Mouse (Mus musculus) embryonic facial prominence, embryonic 12.5 days (tissue): ENCODE measurements around the gene Tekt1. TPM values are rescaled to one million over a fixed set of nuclear protein-coding genes. Genes with fewer than 3 reads are reported as not detected.
A peak's percentile ranks its signal among the peaks of the same experiment; 100 is the strongest.

Source experiments
- ATAC-seq: fragments of 200-750 bp; cut with Nextera tagmentation; 2 replicates; pipeline ENCODE4 v1.8.0; 2017; ENCODE audit not compliant: insufficient number of reproducible peaks, insufficient read depth, low FRiP score, low TSS enrichment
- H3K27ac ChIP-seq: fragments of 300-500 bp; sonication (generic); 2 replicates; pipeline ENCODE4 v1.5.1; 2016; ENCODE audit warnings: mild to moderate bottlenecking
- H3K27me3 ChIP-seq: fragments of 300-500 bp; sonication (generic); 2 replicates; pipeline ENCODE4 v1.6.1; 2016; ENCODE audit warnings: mild to moderate bottlenecking, moderate library complexity
- H3K36me3 ChIP-seq: fragments of 300-500 bp; sonication (generic); 2 replicates; pipeline ENCODE4 v1.6.1; 2016; ENCODE audit warnings: mild to moderate bottlenecking
- H3K4me1 ChIP-seq: fragments of 300-500 bp; sonication (generic); 2 replicates; pipeline ENCODE4 v1.6.1; 2016
- H3K4me2 ChIP-seq: fragments of 300-500 bp; sonication (generic); replicated peaks from 2 replicates; pipeline ENCODE4 v1.6.1; 2016; ENCODE audit warnings: mild to moderate bottlenecking, moderate library complexity
- H3K4me3 ChIP-seq: fragments of 300-500 bp; sonication (generic); 2 replicates; pipeline ENCODE4 v1.5.1; 2016; ENCODE audit warnings: mild to moderate bottlenecking
- H3K9ac ChIP-seq: fragments of 300-500 bp; sonication (generic); 2 replicates; pipeline ENCODE4 v1.6.1; 2016; ENCODE audit warnings: mild to moderate bottlenecking, moderate library complexity
- H3K9me3 ChIP-seq: fragments of 300-500 bp; sonication (generic); 2 replicates; pipeline ENCODE4 v1.6.1; 2016; ENCODE audit warnings: mild to moderate bottlenecking, moderate library complexity
- WGBS: fragments of 180-500 bp; shearing (Covaris S2); methylation state at CpG from one replicate; pipeline ENCODE4 v1.1.7; 2016; 5-methylcytosine and 5-hydroxymethylcytosine counted together
- polyA plus RNA-seq: library from polyadenylated mRNA; unstranded; fragments of >200 nt; fragmentation: Nextera tagmentation; extraction: Ambion mirVana; gene quantifications from 2 replicates; pipeline ENCODE4 v1.2.1, GENCODE M21; 2016

Gene Tekt1
- polyA plus RNA-seq, 1 experiment from 2014 or later: 6.4 TPM

DNA sequence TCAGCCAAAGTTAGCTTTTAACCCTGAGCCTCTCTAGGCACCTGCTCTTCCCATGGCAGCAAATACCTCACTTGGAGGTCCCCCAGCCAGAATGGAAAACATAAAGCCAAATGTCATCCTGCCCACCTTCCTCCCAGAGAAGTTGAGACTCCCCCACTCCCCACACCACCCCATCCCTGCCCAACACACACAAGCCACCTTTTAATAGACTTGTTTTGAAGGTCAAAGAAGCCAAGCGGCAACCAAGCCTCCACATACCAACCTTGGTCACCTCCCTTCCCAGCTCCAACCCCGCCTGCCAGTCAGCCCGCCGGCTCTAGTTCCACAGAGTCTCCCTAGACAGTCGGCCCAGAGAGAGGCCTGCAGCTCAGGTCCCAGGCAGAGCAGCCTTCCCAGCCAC lies 39.8 kb upstream of the Tekt1 start:
- H3K4me1 ChIP-seq: peaks cover 20% of the 10 kb centered on the region; the same call in 1 of the 2 replicates
- no peaks in the 10 kb centered on the region for H3K9me3 ChIP-seq
- H3K36me3 ChIP-seq: no peaks in the 10 kb centered on the region
- WGBS: 69% methylated on average over 5 of the region's 5 CpGs
- 0 out of 2 replicates have a peak overlapping the region, but pooled peaks have one; percentile 30 for H3K27ac ChIP-seq
- H3K9ac ChIP-seq: no peak overlapping the region
- no peak for ATAC-seq
- no peak overlapping the region for H3K4me2 ChIP-seq
- H3K27me3 ChIP-seq: no peaks in the 10 kb centered on the region
- no peak overlapping the region for H3K4me3 ChIP-seq

- Histone ChIP-seq H3K27ac (0 out of 2 replicates have a peak overlapping the region, but pooled peaks have one; percentile 30), H3K4me3 (no peak overlapping the region), H3K9me3 (no peaks in the 10 kb centered on the region), H3K4me1 (peaks cover 30% of the 10 kb centered on the region; the same call in 1 of the 2 replicates), H3K9ac (no peak overlapping the region), H3K4me2 (no peak overlapping the region), H3K36me3 (no peaks in the 10 kb centered on the region), H3K27me3 (no peaks in the 10 kb centered on the region)
- no peak for ATAC-seq
- WGBS: 73% methylated on average over 12 of the region's 12 CpGs
These were observed 38.8 kb upstream of the Tekt1 start for GRCm38 (mm10) chr11:72401068-72401467.

- Histone ChIP-seq H3K9ac (no peak overlapping the region), H3K4me2 (no peak overlapping the region), H3K4me3 (no peak overlapping the region), H3K27ac (no peak overlapping the region), H3K9me3 (no peaks in the 10 kb centered on the region), H3K27me3 (no peaks in the 10 kb centered on the region), H3K36me3 (no peaks in the 10 kb centered on the region), H3K4me1 (peaks cover 40% of the 10 kb centered on the region; the same call in 1 of the 2 replicates)
- no peak for ATAC-seq
- WGBS: 73% methylated on average over 8 of the region's 8 CpGs
These were observed 35.7 kb upstream of the Tekt1 start for GRCm38 (mm10) chr11:72397811-72398525.

DNA sequence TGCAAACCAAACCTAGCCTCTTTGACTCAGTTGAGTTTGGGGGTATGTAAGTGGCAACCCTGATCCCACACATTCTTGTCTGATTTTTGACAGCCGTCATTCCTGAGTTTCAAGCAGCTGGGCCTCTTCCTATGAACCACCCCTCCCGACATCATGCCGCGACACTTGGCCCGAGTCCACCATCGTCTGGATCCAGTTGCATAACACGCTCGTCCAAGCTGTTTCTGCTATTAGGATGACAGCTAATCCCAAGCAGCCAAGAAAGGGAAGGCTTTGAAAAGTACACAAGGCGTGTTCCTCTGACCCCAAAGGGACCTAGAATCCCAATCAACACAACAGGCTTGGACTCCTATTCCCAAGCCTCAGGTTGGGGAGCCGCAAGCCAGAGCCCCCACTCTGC lies 34.8 kb upstream of the Tekt1 start:
- no peak for ATAC-seq
- H3K4me1 ChIP-seq: peaks cover 36% of the 10 kb centered on the region; the same call in 1 of the 2 replicates
- H3K4me3 ChIP-seq: no peak overlapping the region
- H3K9me3 ChIP-seq: no peaks in the 10 kb centered on the region
- no peak overlapping the region for H3K9ac ChIP-seq
- no peak overlapping the region for H3K4me2 ChIP-seq
- 73% methylated on average over 10 of the region's 10 CpGs for WGBS
- no peaks in the 10 kb centered on the region for H3K36me3 ChIP-seq
- H3K27me3 ChIP-seq: no peaks in the 10 kb centered on the region
- H3K27ac ChIP-seq: no peak overlapping the region

DNA sequence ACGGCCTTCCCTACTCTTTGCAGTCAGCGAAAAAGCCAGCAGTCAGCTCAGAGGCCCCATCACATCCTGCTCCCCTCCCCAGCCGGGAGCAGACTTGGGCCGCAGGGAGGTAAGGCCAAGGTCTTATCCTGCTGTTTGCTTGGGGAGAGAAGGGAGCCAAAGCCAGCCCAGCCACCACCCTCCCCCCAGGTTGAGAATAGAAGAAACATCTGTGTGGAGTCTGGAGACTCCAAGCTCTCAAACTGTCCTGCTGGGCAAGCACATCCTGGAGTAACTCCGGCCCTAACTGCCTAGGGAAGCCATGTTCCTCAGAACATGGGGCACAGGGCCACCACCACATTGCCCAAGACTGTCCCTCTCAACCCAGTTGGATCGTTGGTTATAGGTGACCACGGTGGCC lies 34.4 kb upstream of the Tekt1 start:
- no peak for ATAC-seq
- 72% methylated on average over 7 of the region's 7 CpGs for WGBS
- Histone ChIP-seq H3K27me3 (no peaks in the 10 kb centered on the region), H3K9me3 (no peaks in the 10 kb centered on the region), H3K9ac (no peak overlapping the region), H3K27ac (no peak overlapping the region), H3K4me1 (peaks cover 36% of the 10 kb centered on the region; the same call in 1 of the 2 replicates), H3K36me3 (no peaks in the 10 kb centered on the region), H3K4me2 (no peak overlapping the region), H3K4me3 (no peak overlapping the region)

- H3K9me3 ChIP-seq: no peaks in the 10 kb centered on the region
- peaks cover 29% of the 10 kb centered on the region; the same call in 1 of the 2 replicates for H3K4me1 ChIP-seq
- H3K27me3 ChIP-seq: no peaks in the 10 kb centered on the region
- no peak overlapping the region for H3K4me2 ChIP-seq
- H3K9ac ChIP-seq: no peak overlapping the region
- ATAC-seq: no peak
- WGBS: 49% methylated on average over 6 of the region's 6 CpGs
- H3K27ac ChIP-seq: peak overlapping the region; percentile 36; the same call in 1 of the 2 replicates
- H3K4me3 ChIP-seq: no peak overlapping the region
- no peaks in the 10 kb centered on the region for H3K36me3 ChIP-seq
These were observed 33.4 kb upstream of the Tekt1 start for GRCm38 (mm10) chr11:72395652-72396051.

DNA sequence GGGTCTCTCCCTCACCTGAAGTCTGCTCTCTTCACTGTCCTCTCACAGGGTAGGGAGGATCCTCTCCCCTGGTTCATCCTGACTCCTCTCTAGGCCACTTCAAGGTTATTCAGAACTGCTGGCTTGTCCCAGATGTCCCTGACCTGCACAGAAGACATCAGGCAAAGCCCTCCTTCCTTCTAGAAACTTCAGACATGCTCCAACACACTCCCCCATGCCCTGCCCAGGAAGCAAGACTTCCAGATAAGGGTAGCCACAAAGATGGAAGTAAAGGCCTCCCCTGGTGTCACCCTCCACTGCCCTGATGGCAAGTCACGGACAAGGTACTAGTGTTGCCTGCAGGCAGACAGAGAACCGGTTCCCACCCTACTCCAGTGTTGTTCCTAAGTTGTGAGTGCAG lies 32.5 kb upstream of the Tekt1 start:
- Histone ChIP-seq H3K4me3 (no peak overlapping the region), H3K4me1 (peaks cover 29% of the 10 kb centered on the region; the same call in 1 of the 2 replicates), H3K27me3 (no peaks in the 10 kb centered on the region), H3K9ac (no peak overlapping the region), H3K36me3 (no peaks in the 10 kb centered on the region), H3K4me2 (no peak overlapping the region), H3K9me3 (no peaks in the 10 kb centered on the region), H3K27ac (no peak overlapping the region)
- no peak for ATAC-seq
- WGBS: 69% methylated on average over 2 of the region's 2 CpGs

- no peaks in the 10 kb centered on the region for H3K27me3 ChIP-seq
- 36% methylated on average over 5 of the region's 5 CpGs for WGBS
- H3K27ac ChIP-seq: no peak overlapping the region
- H3K9me3 ChIP-seq: no peaks in the 10 kb centered on the region
- ATAC-seq: no peak
- no peaks in the 10 kb centered on the region for H3K36me3 ChIP-seq
- peaks cover 29% of the 10 kb centered on the region; the same call in 1 of the 2 replicates for H3K4me1 ChIP-seq
- no peak overlapping the region for H3K9ac ChIP-seq
- no peak overlapping the region for H3K4me3 ChIP-seq
- H3K4me2 ChIP-seq: no peak overlapping the region
These were observed 31.4 kb upstream of the Tekt1 start for GRCm38 (mm10) chr11:72393669-72394068.

GRCm38 (mm10) chr11:72393243-72393642 lies 31.0 kb upstream of the Tekt1 start:
- 85% methylated on average over 3 of the region's 3 CpGs for WGBS
- no peak overlapping the region for H3K4me3 ChIP-seq
- no peaks in the 10 kb centered on the region for H3K27me3 ChIP-seq
- H3K27ac ChIP-seq: no peak overlapping the region
- H3K9ac ChIP-seq: no peak overlapping the region
- H3K4me1 ChIP-seq: peaks cover 29% of the 10 kb centered on the region; the same call in 1 of the 2 replicates
- H3K9me3 ChIP-seq: no peaks in the 10 kb centered on the region
- no peaks in the 10 kb centered on the region for H3K36me3 ChIP-seq
- H3K4me2 ChIP-seq: no peak overlapping the region
- no peak for ATAC-seq

DNA sequence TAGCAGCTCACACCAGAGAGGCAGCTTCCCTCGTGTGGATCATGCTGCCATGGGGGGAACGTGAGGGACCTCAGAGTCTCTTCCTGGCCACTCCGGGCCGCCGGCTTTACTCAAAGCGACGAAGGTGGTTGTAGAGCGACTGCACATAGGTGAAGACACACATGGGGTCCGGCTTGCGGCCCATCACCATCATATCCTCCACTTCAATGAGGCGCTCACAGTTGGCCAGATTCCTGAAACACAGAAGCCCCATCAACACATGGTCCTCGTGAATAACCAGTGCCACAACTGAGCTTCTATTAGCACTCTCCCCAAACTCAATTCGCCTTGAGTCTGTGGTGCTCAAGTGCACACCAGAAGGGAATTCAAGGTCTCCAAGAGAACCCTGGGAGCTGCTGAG lies 28.9 kb upstream of the Tekt1 start:
- no peaks in the 10 kb centered on the region for H3K9me3 ChIP-seq
- H3K4me1 ChIP-seq: peaks cover 12% of the 10 kb centered on the region; the same call in 1 of the 2 replicates
- no peaks in the 10 kb centered on the region for H3K36me3 ChIP-seq
- no peaks in the 10 kb centered on the region for H3K27me3 ChIP-seq
- 90% methylated on average over 13 of the region's 13 CpGs for whole genome bisulfite sequencing
- ATAC-seq: no peak
- H3K27ac ChIP-seq: no peak overlapping the region
- no peak overlapping the region for H3K9ac ChIP-seq
- no peak overlapping the region for H3K4me3 ChIP-seq
- no peak overlapping the region for H3K4me2 ChIP-seq

DNA sequence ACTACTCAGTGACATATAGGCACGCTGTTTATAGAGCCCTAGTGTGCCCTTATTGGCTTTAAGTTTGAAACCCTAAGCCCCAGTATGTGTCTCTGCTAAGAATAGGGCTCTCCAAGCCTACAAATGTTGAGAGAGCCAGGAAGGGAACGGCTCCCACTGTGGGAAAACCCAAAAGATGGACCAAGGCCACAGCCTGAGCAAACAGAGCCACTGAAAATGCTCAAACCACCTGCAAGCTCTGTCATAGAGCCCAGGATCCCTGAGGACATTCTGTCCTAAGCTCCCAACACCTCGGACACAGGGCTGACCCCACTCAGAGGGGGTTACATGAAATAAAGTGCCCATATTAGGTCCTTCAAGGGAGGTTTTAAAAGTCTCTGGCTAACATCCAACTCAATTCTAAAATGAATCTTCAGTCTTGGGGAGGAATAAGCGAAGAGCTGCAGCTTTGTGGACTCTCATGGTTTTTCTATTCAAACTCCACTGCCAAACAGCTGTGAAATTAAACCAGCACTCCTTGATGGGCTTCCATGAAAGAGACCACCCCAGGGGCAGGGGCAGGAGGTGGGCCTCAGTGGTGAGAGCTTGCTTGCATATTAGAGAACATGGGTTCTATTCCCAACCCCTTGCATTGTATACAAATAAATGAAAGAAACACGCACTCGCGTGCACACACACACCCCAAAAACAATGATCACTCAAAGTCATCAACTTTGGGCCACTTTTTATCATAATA lies 27.3 kb upstream of the Tekt1 start:
- no peak overlapping the region for H3K4me3 ChIP-seq
- H3K27me3 ChIP-seq: no peaks in the 10 kb centered on the region
- no peak overlapping the region for H3K4me2 ChIP-seq
- no peak for ATAC-seq
- peaks cover 5% of the 10 kb centered on the region; the same call in 1 of the 2 replicates for H3K4me1 ChIP-seq
- H3K9ac ChIP-seq: no peak overlapping the region
- no peak overlapping the region for H3K27ac ChIP-seq
- 86% methylated on average over 7 of the region's 7 CpGs for WGBS
- H3K9me3 ChIP-seq: no peaks in the 10 kb centered on the region
- no peaks in the 10 kb centered on the region for H3K36me3 ChIP-seq

DNA sequence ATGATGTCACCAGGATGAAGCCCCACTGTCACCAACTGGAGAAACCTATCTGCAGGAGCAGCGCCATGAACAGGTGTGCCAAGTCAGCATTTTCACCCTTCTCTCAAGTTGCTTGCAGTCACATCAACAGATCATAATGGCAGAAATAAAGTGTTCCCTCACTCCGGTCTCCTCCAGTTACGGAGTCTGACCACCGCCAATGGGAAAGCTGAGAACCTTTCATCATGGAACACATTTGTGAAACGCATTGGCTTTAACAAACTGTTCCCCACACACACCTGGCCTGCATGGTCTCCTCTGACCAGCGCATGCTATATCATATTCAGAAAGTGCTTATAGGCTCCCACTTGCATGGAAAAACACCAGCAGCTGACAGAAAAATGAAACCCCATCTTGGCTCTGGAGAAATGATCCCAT lies 25.9 kb upstream of the Tekt1 start:
- no peak for ATAC-seq
- no peak overlapping the region for H3K9ac ChIP-seq
- no peak overlapping the region for H3K4me3 ChIP-seq
- no peak overlapping the region for H3K4me2 ChIP-seq
- H3K36me3 ChIP-seq: no peaks in the 10 kb centered on the region
- H3K27ac ChIP-seq: no peak overlapping the region
- no peaks in the 10 kb centered on the region for H3K9me3 ChIP-seq
- WGBS: 66% methylated on average over 6 of the region's 6 CpGs
- H3K27me3 ChIP-seq: no peaks in the 10 kb centered on the region
- H3K4me1 ChIP-seq: no peaks in the 10 kb centered on the region
